Mouse (Mus musculus) spleen, adult 2 months (tissue): ENCODE results near the gene Gm6871. TPM values are rescaled to one million over a fixed set of nuclear protein-coding genes. Genes with fewer than 3 reads are reported as not detected.
"Not testable (repeated sequence)": the region's sequence is repeated elsewhere in the genome, so short reads cannot be mapped to it uniquely, and the experiment has no call there.

Experiments used
- DNase-seq, 2 experiments: peaks; one replicate each; pipeline versions ENCODE4 v3.0.0 to v3.0.0-alpha.2; 2012 to 2021; ENCODE audit warnings: low spot score in 2 of 2, low read depth in 1 of 2
- H3K27ac ChIP-seq: fragments of 200-500 bp; 2 replicates; pipeline ENCODE4 v1.5.1; 2012; ENCODE audit warnings: low read length, inconsistent platforms; ENCODE audit not compliant: insufficient read depth
- H3K27me3 ChIP-seq: fragments of 200-500 bp; 2 replicates; pipeline ENCODE4 v1.6.1; 2012; ENCODE audit warnings: mild to moderate bottlenecking, moderate library complexity, low read length, inconsistent platforms; ENCODE audit not compliant: control insufficient read depth, insufficient read depth
- H3K36me3 ChIP-seq: fragments of 200-500 bp; 2 replicates; pipeline ENCODE4 v1.6.1; 2012; ENCODE audit warnings: mild to moderate bottlenecking, low read length, inconsistent platforms; ENCODE audit not compliant: control insufficient read depth, insufficient read depth
- H3K4me1 ChIP-seq: fragments of 200-500 bp; 2 replicates; pipeline ENCODE4 v1.6.1; 2011; ENCODE audit warnings: inconsistent platforms; ENCODE audit not compliant: control insufficient read depth, insufficient read depth, insufficient read length
- H3K4me3 ChIP-seq: fragments of 200-500 bp; 2 replicates; pipeline ENCODE4 v1.5.1; 2011; ENCODE audit warnings: mild to moderate bottlenecking, inconsistent platforms; ENCODE audit not compliant: insufficient read depth, insufficient read length; ENCODE audit errors: extremely low read depth
- CTCF ChIP-seq: fragments of 200-500 bp; IDR thresholded peaks from 2 replicates; pipeline ENCODE4 v1.5.1; 2011; ENCODE audit warnings: mild to moderate bottlenecking, inconsistent platforms; ENCODE audit not compliant: insufficient read depth, insufficient read length, insufficient replicate concordance; ENCODE audit errors: extremely low read depth
- POLR2A ChIP-seq: fragments of 200-500 bp; IDR thresholded peaks from 2 replicates; pipeline ENCODE4 v1.6.1; 2011; ENCODE audit warnings: low read depth, low read length, inconsistent platforms
- WGBS: fragments of 180-500 bp; shearing (Covaris S2); methylation state at CpG from one replicate; pipeline ENCODE4 v1.1.7; 2018; 5-methylcytosine and 5-hydroxymethylcytosine counted together
- polyA plus RNA-seq: library from polyadenylated mRNA; depleted of rRNA; stranded (reverse); fragments of >200 nt; gene quantifications from 2 replicates; pipeline ENCODE4 v1.2.3, GENCODE M21; 2012; rRNA removed

The Gm6871 gene
- polyA plus RNA-seq, 1 experiment, result not detected

DNA sequence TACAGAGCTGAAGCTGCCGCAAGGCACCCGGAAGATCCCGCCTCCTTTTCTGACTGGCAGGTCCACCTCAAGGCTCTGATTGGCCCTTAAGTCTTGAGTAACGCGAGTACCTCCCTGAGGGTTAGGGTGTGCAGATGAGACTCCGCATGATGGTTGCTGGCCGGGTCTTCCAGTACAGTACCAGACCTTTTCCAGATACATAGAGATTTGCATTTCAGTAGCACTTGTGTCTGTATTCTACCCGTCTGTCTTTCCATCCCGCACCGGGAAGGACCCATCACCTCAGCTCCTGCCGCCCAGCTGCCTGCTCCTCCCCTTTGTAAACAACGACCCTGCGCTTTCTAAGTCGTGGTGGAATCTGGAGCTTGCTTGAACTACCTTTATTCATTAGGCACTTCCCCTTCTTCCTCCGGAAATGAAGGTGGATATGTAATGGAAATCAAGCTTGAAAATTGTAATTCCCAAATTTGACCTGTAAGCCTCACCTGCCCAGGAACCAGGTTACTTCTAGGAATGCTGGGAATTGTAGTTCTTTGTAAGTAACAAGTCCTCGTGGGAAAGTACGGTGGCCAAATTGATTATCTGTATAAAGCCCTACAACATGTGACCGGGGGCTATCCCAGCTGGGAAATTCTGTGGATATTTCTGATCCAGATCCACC is 73.9 kb downstream of the Gm6871 start, which contains the start of the genes Gm20449 and AW146154:
TSS of gene Gm20449 (minus strand) at position 29 of the 661 bp plus-strand sequence.
TSS of gene AW146154 (minus strand) at position 502 of the 661 bp plus-strand sequence.
- DNase-seq, result peak; percentile 80 to 99
- Histone ChIP-seq H3K36me3 (no peaks in the 10 kb centered on the region), H3K4me3 (peak within 1 kb of the TSS; percentile 78), H3K27me3 (no peaks in the 10 kb centered on the region), H3K4me1 (no peaks in the 10 kb centered on the region), H3K27ac (peak within 1 kb of the TSS; percentile 67)
- under 1% methylated on average over 18 of the region's 18 CpGs for WGBS
- TF ChIP-seq POLR2A (peak; percentile 24; the same call in 1 of the 2 replicates), CTCF (no peak)

DNA sequence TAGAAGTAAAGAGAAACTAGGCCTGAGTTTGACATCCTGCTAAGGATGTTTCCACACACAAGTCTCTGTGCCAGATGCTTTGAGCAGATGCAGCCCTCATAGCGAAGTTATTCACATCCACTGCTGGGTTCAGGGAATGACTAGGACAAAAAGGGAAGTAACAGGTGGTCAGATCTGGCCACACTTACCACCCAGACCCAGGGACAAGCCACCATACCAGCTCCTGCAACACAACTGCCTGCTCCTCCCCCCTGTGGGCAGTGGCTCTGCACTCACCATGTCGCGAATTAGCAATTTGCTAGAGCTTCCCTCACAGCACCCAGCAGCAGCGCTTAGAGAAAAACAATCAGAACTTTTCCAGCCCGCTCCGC is 74.5 kb downstream of the Gm6871 start:
- WGBS, result under 1% methylated on average over 6 of the region's 6 CpGs
- not testable (repeated sequence) for H3K4me1 ChIP-seq, DNase-seq, H3K27me3 ChIP-seq, H3K36me3 ChIP-seq
- peak overlapping the region; percentile 78 for H3K4me3 ChIP-seq
- H3K27ac ChIP-seq, result peak overlapping the region; percentile 66

DNA sequence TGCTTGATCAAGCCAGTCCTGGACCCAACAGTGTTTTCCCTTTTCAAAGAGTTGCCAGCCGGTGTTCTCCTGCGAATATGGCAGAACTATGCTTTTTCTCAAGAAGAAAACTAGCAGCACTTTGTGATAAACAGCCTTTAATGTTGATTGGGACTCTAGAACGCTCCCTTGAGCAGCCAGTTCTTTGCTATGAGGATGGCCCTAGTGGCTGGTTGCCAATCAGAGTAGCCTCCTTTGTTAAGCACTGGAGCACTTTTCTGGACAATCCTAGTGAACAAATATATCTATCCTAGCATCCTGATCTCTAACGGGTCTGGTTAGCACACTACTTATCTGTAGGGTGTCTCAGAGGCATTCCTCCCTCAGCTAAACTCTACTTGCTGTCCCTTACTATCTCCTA is 75.0 kb downstream of the Gm6871 start:
- H3K27me3 ChIP-seq, DNase-seq, H3K27ac ChIP-seq, H3K4me1 ChIP-seq, H3K36me3 ChIP-seq: not testable (repeated sequence)
- 76% methylated on average over 4 of the region's 4 CpGs for WGBS
- H3K4me3 ChIP-seq, result 0 out of 2 replicates have a peak overlapping the region, but pooled peaks have one; percentile 78

DNA sequence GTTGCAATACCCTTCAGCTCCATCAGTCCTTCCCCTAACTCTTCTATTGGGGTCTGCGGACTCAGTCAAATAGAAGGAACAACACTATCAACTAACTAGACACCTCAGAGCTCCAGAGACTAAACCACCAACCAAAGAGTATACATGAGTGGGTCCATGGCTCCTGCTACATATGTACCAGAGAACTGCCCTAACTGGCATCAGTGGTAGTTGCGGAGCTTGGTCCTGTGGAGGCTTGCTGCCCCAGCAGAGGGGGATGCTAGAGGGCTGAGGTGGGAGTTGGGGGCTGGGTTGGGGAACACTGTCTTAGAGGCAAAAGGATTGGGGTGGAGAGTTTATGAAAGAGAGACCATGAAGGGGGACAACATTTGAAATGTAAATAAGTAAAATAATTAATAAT is 75.6 kb downstream of the Gm6871 start:
- Histone ChIP-seq H3K4me3 (no peak overlapping the region), H3K36me3 (no peaks in the 10 kb centered on the region), H3K27ac (no peak overlapping the region), H3K27me3 (no peaks in the 10 kb centered on the region), H3K4me1 (no peaks in the 10 kb centered on the region)
- DNase-seq, result peak in 1 of 2 experiments; percentile 21
- TF ChIP-seq POLR2A (no peak), CTCF (no peak)
- 97% methylated on average over 2 of the region's 2 CpGs for WGBS

Other genes with a start within 250 kb of the Gm6871 start
- gene AI987944, start 180.3 kb downstream of the Gm6871 start, polyA plus RNA-seq, result 2.6 and 3.8 TPM in 2 replicates
- gene Vmn2r57, start 125.0 kb downstream of the Gm6871 start, polyA plus RNA-seq, result 0.02 TPM in 2 replicates
- 0.02 TPM in 1 of 2 replicates, not detected in the other for gene Gm20449, start 74.2 kb downstream of the Gm6871 start, polyA plus RNA-seq
- gene AW146154, start 73.8 kb downstream of the Gm6871 start, polyA plus RNA-seq, result 3.1 and 3.5 TPM in 2 replicates
- 2.6 and 3.0 TPM in 2 replicates for gene 2610021A01Rik, start 25.6 kb upstream of the Gm6871 start, polyA plus RNA-seq
- gene Zfp788, start 59.5 kb upstream of the Gm6871 start, polyA plus RNA-seq, result 0.33 and 0.81 TPM in 2 replicates